9 mouse cellular contexts compared by ENCODE assay signal in genomic region chr1:136362567-136362966, GRCm38 (mm10). TPM values are rescaled to one million over a fixed set of nuclear protein-coding genes. Genes with fewer than 3 reads are reported as not detected.
DNase-seq lines count a peak whose midpoint lies in the region; ATAC-seq and TF ChIP-seq lines count a peak whose summit lies in the region.
"Had no signal": no experiment of that assay in that cellular context is flagged by ENCODE, and none has a peak within 500 bp of the region (broad histone marks: within the 10 kb centered on the region; RNA-seq: fewer than 3 reads in every experiment).

No protein-coding gene starts in this region.

- no peak for DNase-seq in ES-E14 (ENCODE audit: low read depth, low spot score)
- DNase-seq in Muller cell, postnatal 12 days (ENCODE audit: inconsistent ontology term) = peak; percentile 51
- DNase-seq in urinary bladder, postnatal 25 days (ENCODE audit: low spot score) = no peak
- DNase-seq in thymus, postnatal 10 days (ENCODE audit: low spot score in 2 of 2) = no peak
- DNase-seq: heart, postnatal 10 days had no signal

- in situ Hi-C loops in ES-E14 (cut with MboI; ENCODE audit: low sequenced_read_pairs in 2 of 2, unreplicated experiment in 2 of 2) = no loop called here

- H3K4me1 ChIP-seq in ES-E14 (ENCODE audit: control insufficient read depth in 2 of 2, insufficient read depth in 2 of 2, low read length in 2 of 2, poor library complexity in 1 of 2) = no peaks in the 10 kb centered on the region
- peaks cover 18% of the 10 kb centered on the region for H3K4me1 ChIP-seq in forebrain, embryonic 16.5 days (replicated peaks; ENCODE audit: control insufficient read depth, insufficient read depth, low read length)
- peaks cover 28% of the 10 kb centered on the region for H3K4me1 ChIP-seq in limb, embryonic 12.5 days (replicated peaks)
- no peaks in the 10 kb centered on the region for H3K4me1 ChIP-seq in kidney, embryonic 16.5 days (ENCODE audit: insufficient read depth, low read length)

- H3K36me3 ChIP-seq in ES-E14 (ENCODE audit: control insufficient read depth, insufficient read depth, low read length, poor library complexity, severe bottlenecking) = no peaks in the 10 kb centered on the region
- no peaks in the 10 kb centered on the region for H3K36me3 ChIP-seq in forebrain, embryonic 16.5 days (ENCODE audit: control insufficient read depth, insufficient read depth)
- H3K36me3 ChIP-seq in limb, embryonic 12.5 days = no peaks in the 10 kb centered on the region
- no peaks in the 10 kb centered on the region for H3K36me3 ChIP-seq in kidney, embryonic 16.5 days (ENCODE audit: insufficient read depth, low read length)

- no peaks in the 10 kb centered on the region for H3K9me3 ChIP-seq in ES-E14 (ENCODE audit: control insufficient read depth, insufficient read depth, low read depth, low read length)
- no peaks in the 10 kb centered on the region for H3K9me3 ChIP-seq in forebrain, embryonic 16.5 days (ENCODE audit: control insufficient read depth, low read length)
- no peaks in the 10 kb centered on the region for H3K9me3 ChIP-seq in limb, embryonic 12.5 days
- no peaks in the 10 kb centered on the region for H3K9me3 ChIP-seq in kidney, embryonic 16.5 days (ENCODE audit: low read length)

- no peaks in the 10 kb centered on the region for H3K27me3 ChIP-seq in forebrain, embryonic 16.5 days (replicated peaks; ENCODE audit: control insufficient read depth, insufficient read depth, low read length)
- H3K27me3 ChIP-seq in limb, embryonic 12.5 days = no peaks in the 10 kb centered on the region
- no peaks in the 10 kb centered on the region for H3K27me3 ChIP-seq in kidney, embryonic 16.5 days (ENCODE audit: insufficient read depth, low read length)

- H3K4me2 ChIP-seq in forebrain, embryonic 16.5 days (ENCODE audit: low read length) = no peak overlapping the region
- 0 out of 2 replicates have a peak overlapping the region, but pooled peaks have one; percentile 13 for H3K4me2 ChIP-seq in limb, embryonic 12.5 days
- H3K4me2 ChIP-seq in kidney, embryonic 16.5 days (replicated peaks; ENCODE audit: low read depth, low read length) = no peak overlapping the region

- no peak overlapping the region for H3K9ac ChIP-seq in ES-E14 (ENCODE audit: insufficient read depth, low read depth, low read length, poor library complexity, severe bottlenecking)
- H3K9ac ChIP-seq in forebrain, embryonic 16.5 days (replicated peaks; ENCODE audit: low read depth, low read length) = no peak overlapping the region
- no peak overlapping the region for H3K9ac ChIP-seq in limb, embryonic 12.5 days (replicated peaks)
- no peak overlapping the region for H3K9ac ChIP-seq in kidney, embryonic 16.5 days (replicated peaks; ENCODE audit: low read length)

- 18% methylated on average over 8 of the region's 8 CpGs for WGBS in forebrain, embryonic 16.5 days
- WGBS in limb, embryonic 12.5 days = 40% methylated on average over 8 of the region's 8 CpGs
- WGBS in kidney, embryonic 16.5 days = 58% methylated on average over 8 of the region's 8 CpGs

- peak overlapping the region; percentile 12; the same call in 1 of the 2 replicates for H3K27ac ChIP-seq in ES-E14 (ENCODE audit: insufficient read depth, low read depth, low read length, poor library complexity, severe bottlenecking)
- H3K27ac ChIP-seq in forebrain, embryonic 16.5 days (ENCODE audit: low read length) = peak overlapping the region; percentile 21; the same call in 1 of the 2 replicates
- peak overlapping the region; percentile 77 for H3K27ac ChIP-seq in limb, embryonic 12.5 days
- no peak overlapping the region for H3K27ac ChIP-seq in kidney, embryonic 16.5 days (ENCODE audit: low read length)

- H3K4me3 ChIP-seq in ES-E14 (ENCODE audit: insufficient read depth in 1 of 2, low read depth in 1 of 2, low read length in 2 of 2, poor library complexity in 1 of 2, severe bottlenecking in 1 of 2) = no peak overlapping the region
- H3K4me3 ChIP-seq in forebrain, embryonic 16.5 days (replicated peaks; ENCODE audit: low read length) = no peak overlapping the region
- no peak overlapping the region for H3K4me3 ChIP-seq in limb, embryonic 12.5 days (replicated peaks)
- no peak overlapping the region for H3K4me3 ChIP-seq in kidney, embryonic 16.5 days (ENCODE audit: low read length)
- H3K4me3 ChIP-seq: erythroblast, embryonic 14.5 days had no signal

- peak; percentile 83 for ATAC-seq in forebrain, embryonic 16.5 days
- no peak for ATAC-seq in limb, embryonic 12.5 days (ENCODE audit: insufficient number of reproducible peaks, insufficient read depth, low FRiP score, low TSS enrichment, low read depth)
- ATAC-seq in kidney, embryonic 16.5 days (ENCODE audit: low FRiP score, low TSS enrichment) = no peak

TF ChIP-seq in ES-E14, 5 proteins besides CTCF, POLR2A, EP300 and RAD21:
- TF ChIP-seq HCFC1 (IDR thresholded peaks at IDR 0.05; ENCODE audit: borderline replicate concordance, insufficient read depth, low read length) (no peak), ZNF384 (IDR thresholded peaks at IDR 0.05; ENCODE audit: low read depth, low read length) (no peak), CHD2 (IDR thresholded peaks at IDR 0.05; ENCODE audit: low read depth, low read length) (no peak), ZC3H11A (IDR thresholded peaks at IDR 0.05; ENCODE audit: borderline replicate concordance, low read depth, low read length) (no peak), MAFK (IDR thresholded peaks at IDR 0.05; ENCODE audit: insufficient read depth, low read depth, low read length) (no peak)

RNA-seq across cellular contexts. Expression of gene Camsap2, which starts 16.7 kb away (rescaled TPM):
- total RNA-seq in ES-E14 (2012; rRNA removed) = 20.3 and 20.6 TPM in 2 replicates
- polyA plus RNA-seq in forebrain, embryonic 16.5 days (2015; fragmentation: Nextera tagmentation; extraction: Ambion mirVana) = 30.8 and 32.0 TPM in 2 replicates
- 15.6 and 15.8 TPM in 2 replicates for polyA plus RNA-seq in limb, embryonic 12.5 days (2016; fragmentation: Nextera tagmentation; extraction: Ambion mirVana)
- polyA plus RNA-seq in kidney, embryonic 16.5 days (2015; fragmentation: Nextera tagmentation; extraction: Ambion mirVana) = 9.0 and 9.2 TPM in 2 replicates

RNA-seq across cellular contexts. Expression of gene Ddx59, which starts 52.5 kb away (rescaled TPM):
- 13.7 and 14.0 TPM in 2 replicates for total RNA-seq in ES-E14 (2012; rRNA removed)
- polyA plus RNA-seq in forebrain, embryonic 16.5 days (2015; fragmentation: Nextera tagmentation; extraction: Ambion mirVana) = 17.2 and 19.0 TPM in 2 replicates
- polyA plus RNA-seq in limb, embryonic 12.5 days (2016; fragmentation: Nextera tagmentation; extraction: Ambion mirVana) = 20.9 and 21.1 TPM in 2 replicates
- 17.8 and 19.9 TPM in 2 replicates for polyA plus RNA-seq in kidney, embryonic 16.5 days (2015; fragmentation: Nextera tagmentation; extraction: Ambion mirVana)
